13 mouse cellular contexts compared by ENCODE assay signal in the genomic region with DNA sequence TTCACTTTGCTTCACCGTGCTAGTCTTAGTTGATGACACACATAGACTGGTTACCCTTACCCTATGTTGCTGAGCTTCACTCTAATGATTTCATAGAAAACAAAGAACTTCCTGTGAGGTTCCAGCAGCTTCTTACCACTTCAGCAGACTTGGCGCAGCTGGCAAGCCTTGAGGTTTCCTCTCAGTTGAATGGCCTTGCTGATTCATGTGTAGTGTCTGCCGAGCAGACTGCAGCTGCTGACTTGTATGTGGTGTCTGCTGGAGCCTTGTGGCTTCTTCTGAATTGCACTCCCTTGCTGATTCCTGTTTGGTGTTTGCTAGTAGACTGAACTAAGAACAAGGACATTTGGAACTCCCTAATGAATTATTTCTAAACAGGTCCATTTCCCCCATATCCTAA.
A peak's percentile ranks its signal among the peaks of the same experiment; 100 is the strongest.
DNase-seq lines count a peak whose midpoint lies in the region; ATAC-seq lines count a peak whose summit lies in the region.
"Had no signal": no experiment of that assay in that cellular context is flagged by ENCODE, and none has a peak within 500 bp of the region (broad histone marks: within the 10 kb centered on the region; RNA-seq: fewer than 3 reads in every experiment).

No protein-coding gene starts in this region.

- ATAC-seq in inflammation-experienced regulatory T-cells, adult 6 months, result peak; percentile 38
- no peak for ATAC-seq in granulocyte monocyte progenitor cell, adult 5-6 weeks (replicated peaks; ENCODE audit: poor library complexity, severe bottlenecking)
- ATAC-seq: midbrain, embryonic 16.5 days had no signal

- peak; percentile 77 for DNase-seq in heart, adult 11 months
- DNase-seq in heart, adult 8-10 months (ENCODE audit: low spot score), result no peak
- peak; percentile 20 for DNase-seq in thymus, postnatal 14 days
- no peak for DNase-seq in thymus, adult 18-20 months
- DNase-seq in adipocyte (ENCODE audit: low spot score), result no peak
- DNase-seq: cerebellum, adult 11-12 months; gastrocnemius, postnatal 10 days; kidney, postnatal 10 days; layer of hippocampus, postnatal 36 days; lung, postnatal 10 days had no signal

Comparison
In these comparisons a context has a peak if more than half of its experiments do, and no peak if none do; other contexts are left out.
1. DNase-seq: peak in heart, adult 11 months (single experiment) and thymus, postnatal 14 days (single experiment); none in heart, adult 8-10 months (single experiment), thymus, adult 18-20 months (0 of 2) and adipocyte (single experiment).